Mouse (Mus musculus) layer of hippocampus, adult 6 months (tissue): ENCODE data around the gene Plekhm2. TPM values are rescaled to one million over a fixed set of nuclear protein-coding genes. Genes with fewer than 3 reads are reported as not detected.

ENCODE experiments used
- long read RNA-seq, 2 experiments: library from polyadenylated mRNA; unstranded; transcript quantifications; one replicate each; pipeline ENCODE4 v2.0.0; 2019 to 2020
- polyA plus RNA-seq: library from polyadenylated mRNA; unstranded; fragments of <200 nt; fragmentation: Nextera tagmentation; gene quantifications from 2 replicates; pipeline ENCODE4 v1.2.3, GENCODE M21; 2021

Plekhm2 gene
- polyA plus RNA-seq = 6.5 and 7.1 TPM in 2 replicates
- long read RNA-seq, experiment 1, full-length matches to known transcripts = 1 of 16 reads
- long read RNA-seq, experiment 1, partial matches to known transcripts = 15 of 16 reads
- long read RNA-seq, experiment 1, other reads (novel, unspliced or antisense) = 0 of 16 reads
- long read RNA-seq, experiment 2, full-length matches to known transcripts = 2 of 46 reads
- long read RNA-seq, experiment 2, partial matches to known transcripts = 37 of 46 reads
- long read RNA-seq, experiment 2, other reads (novel, unspliced or antisense) = 7 of 46 reads

DNA sequence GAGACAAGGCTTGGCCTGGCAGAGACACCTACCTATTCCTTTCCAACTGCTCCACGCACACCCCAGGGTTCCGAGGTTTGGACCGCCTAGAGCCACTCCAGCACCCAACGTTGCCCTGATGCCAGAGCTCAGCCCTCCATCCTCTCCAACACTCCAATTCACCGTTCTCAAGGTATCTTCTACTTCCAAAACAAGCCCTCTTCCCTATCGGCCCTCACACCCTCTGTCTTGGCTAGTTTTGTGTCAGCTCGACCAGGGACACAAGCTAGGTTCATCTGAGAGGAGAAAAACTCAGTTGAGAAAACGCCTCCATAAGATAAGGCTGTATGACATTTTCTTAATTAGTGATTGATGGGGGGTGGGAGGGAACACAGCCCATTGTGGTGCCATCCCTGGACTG, at the start of gene Plekhm2:
Gene Plekhm2 (minus strand): TSS at position 101 of the 400 bp plus-strand sequence.

DNA sequence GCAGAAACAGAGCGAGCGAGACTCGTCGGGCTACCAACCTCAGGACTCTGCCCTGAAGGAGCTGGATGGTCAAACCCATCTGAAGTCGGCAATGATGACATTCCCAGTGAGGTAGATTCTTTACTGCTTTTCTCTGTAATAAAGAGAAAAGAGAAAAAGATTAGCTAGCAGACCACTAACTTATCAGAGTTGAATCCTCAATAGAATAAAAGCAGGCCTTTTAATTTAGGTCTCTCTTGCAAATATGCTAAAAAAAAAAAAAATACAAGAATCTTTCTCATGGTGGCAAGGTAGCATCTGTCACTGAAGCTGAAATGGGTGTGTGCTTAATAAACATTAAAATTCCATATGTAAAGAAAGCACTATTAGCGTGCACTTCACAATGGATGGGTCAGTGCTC, 20.8 kb upstream of the Plekhm2 start, which contains the start of gene Rsc1a1:
Gene Rsc1a1 (minus strand): TSS at position 101 of the 400 bp plus-strand sequence.

DNA sequence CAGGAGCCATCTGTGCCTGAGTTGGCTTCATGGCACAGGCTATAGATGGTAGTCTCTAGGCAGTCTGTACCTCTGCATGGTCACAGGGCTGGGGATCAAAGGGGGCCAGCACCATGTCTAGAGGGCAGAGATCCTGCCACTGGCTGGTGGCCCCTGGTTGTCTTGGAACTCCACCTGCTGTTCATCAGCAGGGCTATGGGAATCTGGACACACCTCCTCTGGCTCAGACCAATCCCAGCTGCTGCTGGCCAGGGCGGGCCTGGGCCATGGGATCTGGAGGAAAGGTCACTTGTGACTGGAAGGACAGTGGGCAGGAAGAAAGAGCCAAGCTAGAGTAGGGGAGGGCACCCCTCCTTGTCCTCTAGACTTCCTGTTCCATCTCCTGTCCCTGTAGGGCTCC, 41.0 kb downstream of the Plekhm2 start, which contains the start of gene Slc25a34:
Gene Slc25a34 (minus strand): TSS at position 156 of the 400 bp plus-strand sequence.

DNA sequence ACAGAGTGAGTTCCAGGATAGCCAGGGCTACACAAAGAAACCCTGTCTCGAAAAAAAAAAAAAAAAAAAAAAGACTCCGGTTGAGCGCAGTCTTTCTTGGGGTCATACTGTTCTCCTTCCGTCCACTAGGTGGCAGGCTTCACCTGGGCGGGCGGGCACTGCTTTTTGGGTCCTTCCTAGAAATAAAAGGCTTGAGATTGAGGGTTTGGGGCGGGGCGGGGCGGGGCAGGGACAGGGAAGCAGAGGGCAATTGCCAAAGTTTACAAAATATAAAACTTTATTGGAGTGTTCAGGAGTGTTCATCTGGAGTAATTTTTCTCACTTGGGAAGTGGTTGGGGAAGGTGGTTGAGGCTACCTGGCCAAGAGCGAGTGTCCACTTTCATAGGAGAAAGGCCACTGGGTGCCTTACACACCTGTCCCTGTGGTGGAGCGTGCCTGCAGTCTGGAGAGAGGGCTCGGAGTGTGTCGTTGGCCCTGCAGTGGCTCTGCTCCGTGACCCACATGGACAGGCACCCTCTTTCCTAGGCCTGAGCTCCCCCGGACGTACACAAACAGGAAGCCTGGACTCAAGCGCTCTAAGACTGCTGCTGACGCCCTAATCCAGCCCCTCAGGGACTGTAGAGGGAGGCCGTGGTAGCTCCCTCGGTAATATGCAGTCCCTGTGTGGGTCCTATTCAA, 46.0 kb downstream of the Plekhm2 start, which contains the start of gene Tmem82:
Gene Tmem82 (minus strand): TSS at position 69 of the 679 bp plus-strand sequence.

DNA sequence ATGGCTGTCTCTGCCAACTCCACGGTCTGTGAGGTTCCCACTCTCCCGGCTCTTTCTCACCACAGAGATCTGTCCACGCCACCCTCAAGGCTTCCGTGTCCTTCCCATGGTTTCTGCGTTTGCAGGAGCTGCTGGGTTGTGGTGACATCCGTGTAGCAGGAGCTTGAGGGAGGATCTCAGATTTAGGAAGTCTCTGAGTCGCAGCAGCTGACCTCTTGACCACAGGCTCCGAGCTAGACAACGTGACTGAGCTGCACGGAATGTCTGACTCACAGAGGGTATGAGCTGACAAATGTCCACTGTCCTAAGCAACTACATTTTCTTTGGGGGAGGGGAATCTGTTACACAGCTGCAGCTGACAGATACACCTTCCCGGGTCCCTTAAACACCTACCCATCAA, 58.8 kb downstream of the Plekhm2 start, which contains the start of gene Fblim1:
Gene Fblim1 (minus strand): TSS at position 236 of the 400 bp plus-strand sequence.

Other genes starting within 250 kb of the Plekhm2 start
- not detected in 2 replicates for gene Clcnkb, start 248.9 kb downstream of the Plekhm2 start, polyA plus RNA-seq
- gene Hspb7, start 244.1 kb downstream of the Plekhm2 start, polyA plus RNA-seq = 0.06 TPM in 1 of 2 replicates, not detected in the other
- 0.48 TPM in 1 of 2 replicates, not detected in the other for gene Srarp, start 228.8 kb downstream of the Plekhm2 start, polyA plus RNA-seq
- gene Zbtb17, start 220.2 kb downstream of the Plekhm2 start, polyA plus RNA-seq = 13.5 and 14.5 TPM in 2 replicates
- 2.7 and 2.9 TPM in 2 replicates for gene Spen, start 126.3 kb downstream of the Plekhm2 start, polyA plus RNA-seq
- gene Fblim1, start 58.8 kb downstream of the Plekhm2 start, polyA plus RNA-seq = 0.20 and 0.40 TPM in 2 replicates
- gene Tmem82, start 46.3 kb downstream of the Plekhm2 start, polyA plus RNA-seq = 0.18 and 0.31 TPM in 2 replicates
- gene Slc25a34, start 41.1 kb downstream of the Plekhm2 start, polyA plus RNA-seq = 1.9 and 2.7 TPM in 2 replicates
- gene Rsc1a1, start 20.7 kb upstream of the Plekhm2 start, polyA plus RNA-seq = not detected in 2 replicates
- gene Ddi2, start 58.5 kb upstream of the Plekhm2 start, polyA plus RNA-seq = 4.4 and 7.0 TPM in 2 replicates
- gene Agmat, start 81.8 kb upstream of the Plekhm2 start, polyA plus RNA-seq = 0.29 and 0.69 TPM in 2 replicates
- gene Dnajc16, start 126.0 kb upstream of the Plekhm2 start, polyA plus RNA-seq = 12.0 and 12.4 TPM in 2 replicates
- 7.7 and 7.8 TPM in 2 replicates for gene Casp9, start 128.7 kb upstream of the Plekhm2 start, polyA plus RNA-seq
- gene Cela2a, start 161.3 kb upstream of the Plekhm2 start, polyA plus RNA-seq = not detected in 2 replicates
- not detected in 2 replicates for gene Ctrc, start 181.5 kb upstream of the Plekhm2 start, polyA plus RNA-seq
- 53.0 and 58.8 TPM in 2 replicates for gene Efhd2, start 210.0 kb upstream of the Plekhm2 start, polyA plus RNA-seq